Mouse (Mus musculus): ENCODE data around the gene Nsun3.
A peak's percentile ranks its signal among the peaks of the same experiment; 100 is the strongest.

Gene Nsun3

GRCm38 (mm10) chr16:62786621-62787331 is at the start of gene Nsun3:
Gene Nsun3 (minus strand): TSS chr16:62786818.
- DNase-seq, result peak; percentile 98

DNA sequence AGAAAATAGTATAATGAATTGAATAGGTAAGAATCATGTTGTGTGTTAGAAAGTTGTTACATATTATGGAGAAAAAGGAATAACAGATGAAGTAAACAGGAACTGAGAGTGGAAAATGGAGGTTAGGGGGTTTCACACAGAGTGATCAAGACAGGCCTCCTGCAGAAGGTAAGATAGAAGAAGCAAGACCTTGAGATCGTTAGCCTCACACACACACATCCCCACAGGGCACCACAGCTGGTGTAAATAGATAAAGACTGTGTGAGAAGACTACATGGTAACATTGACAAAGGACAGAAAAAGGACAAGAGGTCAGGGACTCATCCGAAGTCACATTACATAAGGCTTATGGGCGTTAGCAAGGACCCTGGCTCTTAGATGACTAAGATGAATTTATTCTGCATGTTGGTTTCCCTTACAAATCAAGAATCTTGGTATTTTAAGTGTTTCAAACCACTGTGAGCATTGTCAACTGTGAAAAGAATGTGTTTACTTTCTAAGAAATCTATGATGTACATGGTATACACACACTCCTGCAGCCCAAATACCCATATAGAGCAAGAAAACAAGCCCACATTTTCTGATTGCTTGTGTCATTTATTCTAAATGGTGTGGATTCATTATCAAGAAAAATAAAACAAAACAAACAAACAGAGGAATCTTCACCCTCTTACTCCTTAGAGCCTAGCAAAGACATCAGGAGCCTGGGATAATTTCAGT is 47.6 kb upstream of the Nsun3 start:
- no peak for DNase-seq

GRCm38 (mm10) chr16:62832481-62832880 is 45.9 kb upstream of the Nsun3 start:
- DNase-seq, result peak; percentile 80

- DNase-seq, result no peak
Measured at GRCm38 (mm10) chr16:62832027-62832426, 45.4 kb upstream of the Nsun3 start.

DNA sequence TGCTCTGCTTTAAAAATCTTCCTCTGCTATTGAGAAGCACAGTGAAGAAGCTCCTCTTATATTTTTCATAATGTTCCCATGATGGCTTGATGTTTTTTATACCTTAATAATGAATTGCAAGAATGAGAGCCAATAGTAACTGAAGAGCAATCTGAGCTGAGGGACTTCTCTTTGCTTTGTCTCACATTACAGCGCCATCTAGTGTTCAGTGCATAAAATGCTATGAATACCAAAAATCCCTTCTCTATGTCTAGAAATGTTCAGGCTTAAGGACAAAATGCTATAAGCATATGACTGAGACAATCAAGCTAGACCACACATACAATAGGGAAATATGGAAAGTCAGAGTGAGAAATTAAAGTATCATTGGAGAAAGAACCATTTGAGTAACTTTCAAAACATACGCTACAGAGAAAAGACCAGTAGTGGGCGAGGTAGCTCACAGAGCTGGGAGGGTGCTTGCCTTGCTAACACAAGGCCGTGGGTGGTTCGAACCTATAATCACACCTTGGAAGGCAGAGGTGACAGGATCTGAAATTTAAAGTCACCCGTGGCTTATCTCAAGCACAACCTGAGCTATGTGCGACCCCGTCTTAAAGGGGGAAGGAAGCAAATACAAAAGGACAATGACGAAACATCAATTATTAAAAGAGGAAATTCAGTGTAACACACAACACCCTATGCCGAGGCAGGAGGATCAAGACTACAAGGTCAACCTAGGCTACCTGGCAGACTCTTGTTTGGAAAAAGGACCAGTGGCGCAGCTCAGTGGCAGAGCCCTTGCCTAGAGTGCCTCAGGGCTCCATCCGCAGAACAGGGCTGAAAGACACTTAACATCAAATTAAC is 39.8 kb upstream of the Nsun3 start:
- DNase-seq, result peak; percentile 68

GRCm38 (mm10) chr16:62822472-62822871 is 35.9 kb upstream of the Nsun3 start:
- DNase-seq, result no peak

- no peak for DNase-seq
Measured at GRCm38 (mm10) chr16:62814491-62814890, 27.9 kb upstream of the Nsun3 start, which contains the start of gene Stx19. Gene Stx19 (plus strand): TSS chr16:62814676.

- DNase-seq, result no peak
Measured at GRCm38 (mm10) chr16:62813790-62814189, 27.2 kb upstream of the Nsun3 start.

DNA sequence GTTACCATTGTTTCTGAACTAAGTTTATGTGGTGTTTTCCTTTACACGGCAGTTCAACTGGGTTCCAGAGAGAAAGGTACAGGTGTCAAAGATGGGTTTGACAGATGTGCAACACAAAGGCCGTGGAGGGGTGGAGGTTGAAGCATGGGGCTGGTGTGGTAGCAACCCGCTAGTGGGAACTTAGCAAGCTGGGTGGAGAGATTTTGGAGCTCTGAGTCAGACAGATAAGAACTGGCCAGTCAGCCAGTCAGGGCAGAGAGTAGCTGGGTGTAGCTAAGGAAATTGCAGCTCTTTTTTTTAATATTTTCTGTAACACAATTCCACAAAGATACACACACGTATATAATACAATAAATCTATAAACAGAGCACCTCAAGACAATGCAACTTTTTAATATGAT is 24.2 kb upstream of the Nsun3 start:
- no peak for DNase-seq

DNA sequence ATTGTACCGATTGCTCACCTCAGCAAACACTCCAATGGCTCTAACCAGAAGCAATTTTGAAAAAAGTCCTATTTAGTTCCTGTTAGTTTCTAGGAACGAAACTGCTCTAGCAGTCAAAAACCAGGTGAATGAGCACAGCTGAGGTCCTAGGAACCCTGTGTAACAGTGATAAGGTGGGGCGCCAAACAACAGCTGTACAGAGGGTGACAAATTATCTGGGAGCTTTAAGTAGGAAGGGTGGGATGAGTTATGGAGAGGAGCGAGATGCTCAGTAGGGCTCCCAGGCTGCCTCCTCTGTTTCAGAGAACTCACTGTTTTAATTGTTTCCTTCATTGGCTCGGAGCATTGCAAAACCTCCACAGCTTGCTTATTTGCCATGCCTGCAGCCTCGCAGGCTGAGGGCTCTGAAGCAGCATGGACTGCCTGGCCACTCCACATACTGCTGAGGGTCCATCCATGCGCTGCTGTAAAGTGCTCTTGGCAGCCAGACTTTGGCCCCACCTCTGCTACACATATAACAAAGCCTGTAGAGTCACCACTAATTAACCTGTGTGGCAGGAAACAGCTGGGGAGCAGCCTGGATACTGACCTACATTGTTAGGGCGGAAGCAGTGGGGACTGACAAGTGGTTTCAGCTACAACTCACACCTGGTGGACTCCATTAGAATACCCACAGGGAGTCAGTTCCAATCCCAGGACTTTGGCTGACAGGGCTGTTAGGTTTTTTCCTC is 20.8 kb upstream of the Nsun3 start:
- DNase-seq, result peak; percentile 29

GRCm38 (mm10) chr16:62804621-62805020 is 18.0 kb upstream of the Nsun3 start:
- no peak for DNase-seq

GRCm38 (mm10) chr16:62799839-62800238 is 13.2 kb upstream of the Nsun3 start:
- no peak for DNase-seq

- no peak for DNase-seq
Measured at GRCm38 (mm10) chr16:62799426-62799825, 12.8 kb upstream of the Nsun3 start.

GRCm38 (mm10) chr16:62798808-62799207 is 12.2 kb upstream of the Nsun3 start:
- DNase-seq, result no peak

- DNase-seq, result no peak
Measured at GRCm38 (mm10) chr16:62796608-62797007, 10.0 kb upstream of the Nsun3 start.

DNA sequence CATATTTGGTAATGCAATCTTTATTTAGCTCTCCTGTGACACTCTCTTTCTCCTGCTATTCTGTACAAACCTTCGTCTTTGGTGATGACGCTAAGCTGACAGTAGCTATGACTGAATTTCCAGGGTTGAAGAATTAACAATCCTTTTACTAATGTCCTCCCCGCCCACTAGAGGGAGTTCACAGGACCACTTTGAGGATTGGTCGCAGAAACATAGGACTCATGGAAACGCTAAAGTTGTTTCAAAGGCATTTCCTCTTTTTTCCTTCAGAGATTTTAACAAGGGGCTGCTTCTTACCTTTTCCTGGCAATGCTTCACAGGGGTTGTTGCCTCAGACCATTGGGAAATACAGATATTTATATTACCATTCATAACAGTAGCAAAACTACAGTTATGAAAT is 4.4 kb downstream of the Nsun3 start:
- DNase-seq, result peak; percentile 30

DNA sequence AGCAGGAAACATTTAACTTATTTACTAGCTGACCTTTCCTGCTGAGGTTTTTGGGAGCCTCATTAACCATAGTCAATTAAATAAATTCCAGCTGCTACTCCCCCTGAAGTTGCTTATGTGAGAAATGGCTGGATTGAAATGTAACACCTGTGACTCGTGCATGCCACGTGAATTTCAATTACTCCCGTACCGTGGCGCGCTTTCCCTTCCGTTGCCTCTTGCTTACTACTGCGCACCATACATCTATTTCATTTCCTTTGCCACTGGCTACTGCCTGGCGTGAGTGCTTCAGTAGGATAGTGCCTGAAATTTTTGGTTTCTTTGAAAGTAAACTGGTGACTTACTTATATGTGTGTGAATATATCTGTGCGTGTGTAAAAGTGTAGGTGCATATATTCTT is 8.3 kb downstream of the Nsun3 start:
- no peak for DNase-seq

- no peak for DNase-seq
Measured at GRCm38 (mm10) chr16:62776034-62776433, 10.6 kb downstream of the Nsun3 start.

DNA sequence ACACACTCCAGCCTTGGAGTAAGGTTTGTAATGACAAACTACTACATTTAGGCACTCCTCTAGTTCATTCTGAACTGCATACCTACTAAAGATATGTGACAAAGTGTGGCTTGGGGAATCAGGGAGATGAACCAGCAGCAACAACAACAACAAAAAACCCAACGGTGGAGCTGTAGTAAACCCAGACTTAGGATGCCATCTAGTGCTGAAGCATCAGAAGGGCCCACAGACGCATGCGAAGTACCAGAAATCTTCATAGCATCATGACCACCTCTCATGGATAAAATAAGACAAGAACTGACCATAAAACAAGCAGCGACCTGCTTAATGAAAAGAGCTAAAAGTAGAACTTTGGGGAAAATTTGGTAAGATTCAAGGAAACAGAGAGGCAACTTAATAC is 13.2 kb downstream of the Nsun3 start:
- DNase-seq, result no peak

DNA sequence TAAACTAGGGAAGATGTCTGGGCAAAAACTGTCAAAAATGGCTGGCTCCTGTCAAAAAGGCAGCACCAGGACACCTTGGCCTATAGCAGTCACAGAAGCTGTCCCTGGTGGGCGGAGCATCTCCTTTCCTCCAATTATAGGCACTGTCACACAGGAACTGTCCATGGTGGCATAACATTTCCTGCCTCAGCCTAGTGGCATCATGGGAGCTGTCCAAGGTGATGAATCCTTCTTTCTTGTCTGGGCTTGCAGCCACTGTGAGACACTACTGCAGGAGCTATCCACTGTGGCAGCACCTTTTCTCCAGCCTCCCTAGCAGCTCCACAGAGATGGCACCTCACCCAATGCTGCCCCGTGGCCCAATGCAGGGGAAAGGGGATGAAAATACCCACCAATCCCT is 28.3 kb downstream of the Nsun3 start:
- DNase-seq, result peak; percentile 34

DNA sequence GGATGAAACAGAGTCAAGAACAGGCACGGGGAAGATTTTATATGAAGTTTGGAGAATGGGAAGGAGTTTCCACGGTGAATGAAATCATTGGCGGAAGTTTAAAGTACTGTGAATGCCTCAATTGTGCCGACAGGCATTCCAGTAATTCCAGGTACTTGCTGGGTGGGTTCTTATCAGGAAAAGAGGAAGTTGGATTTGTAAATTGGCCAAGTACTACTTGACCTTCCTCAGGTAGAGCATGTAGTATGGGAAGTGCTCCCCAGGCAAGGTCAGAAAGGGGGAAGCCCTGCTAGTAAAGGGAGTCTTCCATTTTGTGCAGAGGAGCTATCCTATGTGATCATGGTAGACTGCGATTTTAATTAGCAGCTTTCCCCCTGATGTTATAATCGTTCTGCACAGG is 31.3 kb downstream of the Nsun3 start:
- DNase-seq, result no peak

- no peak for DNase-seq
Measured at GRCm38 (mm10) chr16:62753597-62753996, 33.0 kb downstream of the Nsun3 start.

- DNase-seq, result no peak
Measured at GRCm38 (mm10) chr16:62753079-62753478, 33.5 kb downstream of the Nsun3 start.

All from retina, postnatal 1 day (tissue).